Mouse (Mus musculus) intestine, embryonic 14.5 days (tissue): Measurements from ENCODE around the gene Sync. TPM values are rescaled to one million over a fixed set of nuclear protein-coding genes. Genes with fewer than 3 reads are reported as not detected.

Experiments used
- ATAC-seq: fragments of 200-750 bp; cut with Nextera tagmentation; replicated peaks from 2 replicates; pipeline ENCODE4 v1.8.0; 2017; ENCODE audit warnings: low read depth, moderate number of reproducible peaks, moderate TSS enrichment, moderate library complexity; ENCODE audit not compliant: low FRiP score, low TSS enrichment
- DNase-seq: peaks from one replicate; pipeline ENCODE4 v3.0.0-alpha.2; 2018; ENCODE audit warnings: low spot score
- H3K27ac ChIP-seq: fragments of 300-500 bp; sonication (generic); 2 replicates; pipeline ENCODE4 v1.5.1; 2014; ENCODE audit warnings: low read depth, mild to moderate bottlenecking, control low read depth
- H3K27me3 ChIP-seq: fragments of 300-500 bp; sonication (generic); replicated peaks from 2 replicates; pipeline ENCODE4 v1.6.1; 2014; ENCODE audit warnings: low read length, control low read depth; ENCODE audit not compliant: control insufficient read depth, insufficient read depth
- H3K36me3 ChIP-seq: fragments of 300-500 bp; sonication (generic); 2 replicates; pipeline ENCODE4 v1.6.1; 2014; ENCODE audit warnings: low read length, control low read depth; ENCODE audit not compliant: control insufficient read depth, insufficient read depth
- H3K4me1 ChIP-seq: fragments of 300-500 bp; sonication (generic); replicated peaks from 2 replicates; pipeline ENCODE4 v1.6.1; 2014; ENCODE audit warnings: low read length, control low read depth, mixed read lengths; ENCODE audit not compliant: control insufficient read depth, insufficient read depth
- H3K4me2 ChIP-seq: fragments of 300-500 bp; sonication (generic); 2 replicates; pipeline ENCODE4 v1.6.1; 2014; ENCODE audit warnings: low read length
- H3K4me3 ChIP-seq: fragments of 300-500 bp; sonication (generic); 2 replicates; pipeline ENCODE4 v1.5.1; 2014; ENCODE audit warnings: low read depth, low read length, control low read depth, mixed read lengths
- H3K9ac ChIP-seq: fragments of 300-500 bp; sonication (generic); 2 replicates; pipeline ENCODE4 v1.6.1; 2014; ENCODE audit warnings: mild to moderate bottlenecking, low read length
- H3K9me3 ChIP-seq: fragments of 300-500 bp; sonication (generic); 2 replicates; pipeline ENCODE4 v1.6.1; 2016; ENCODE audit warnings: low read length, control low read depth; ENCODE audit not compliant: control insufficient read depth
- WGBS: fragments of 180-500 bp; shearing (Covaris S2); extraction: QIAGEN DNeasy Blood & Tissue Kit; methylation state at CpG from one replicate; pipeline ENCODE4 v1.1.7; 2014; 5-methylcytosine and 5-hydroxymethylcytosine counted together
- polyA plus RNA-seq: library from polyadenylated mRNA; unstranded; fragments of >200 nt; fragmentation: Nextera tagmentation; extraction: Ambion mirVana; gene quantifications from 2 replicates; pipeline ENCODE4 v1.2.1, GENCODE M21; 2014

Sync gene
- polyA plus RNA-seq, 1 experiment from 2014 or later, result 1.3 TPM

DNA sequence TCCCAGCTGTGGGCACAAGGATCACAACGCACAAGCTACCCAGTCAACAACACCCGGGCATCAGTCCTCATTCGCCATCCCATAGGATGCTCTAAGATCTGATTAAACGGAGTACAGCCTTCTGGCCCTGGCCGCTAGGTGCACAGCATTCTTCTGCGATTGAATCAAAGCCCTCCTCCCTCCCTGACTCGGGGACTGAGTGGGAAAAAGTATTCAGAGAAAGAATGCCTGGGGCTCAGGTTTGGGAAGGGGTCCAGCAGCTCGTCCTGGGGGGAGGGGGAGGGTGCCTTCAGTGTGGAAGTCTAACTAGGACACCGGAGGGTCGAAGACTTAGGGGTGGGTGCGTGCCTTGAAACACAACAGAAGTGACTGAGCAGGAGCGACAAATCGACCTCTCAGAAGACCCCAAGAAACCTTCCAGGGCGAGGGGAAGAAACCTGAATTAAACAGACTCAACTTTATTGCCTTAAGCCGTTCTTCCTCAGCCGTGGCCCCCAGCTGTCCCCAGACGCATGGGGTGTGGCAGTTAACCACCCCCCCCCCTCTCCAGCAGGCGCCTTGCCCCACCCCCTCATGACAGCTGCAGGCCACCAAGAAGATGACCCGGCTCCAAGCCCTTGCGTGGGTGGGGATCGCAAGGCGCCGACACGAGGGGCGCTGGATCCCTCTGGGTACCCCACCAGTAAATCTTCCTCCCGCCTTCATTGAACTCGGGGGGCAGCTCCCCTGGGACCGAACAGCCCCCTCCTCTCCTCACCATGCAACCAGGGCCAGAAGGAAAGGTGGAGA, 540 bp upstream of the Sync start:
- Histone ChIP-seq H3K36me3 (no peaks in the 10 kb centered on the region), H3K9ac (peak overlapping the region; percentile 51), H3K9me3 (no peaks in the 10 kb centered on the region), H3K27ac (no peak overlapping the region), H3K4me2 (peak overlapping the region; percentile 100), H3K4me3 (peak overlapping the region; percentile 45), H3K4me1 (peaks cover 7% of the 10 kb centered on the region; the same call in 1 of the 2 replicates), H3K27me3 (peaks cover 17% of the 10 kb centered on the region)
- DNase-seq, result peak; percentile 69
- peak; percentile 46 for ATAC-seq
- 3% methylated on average over 28 of the region's 28 CpGs for WGBS

DNA sequence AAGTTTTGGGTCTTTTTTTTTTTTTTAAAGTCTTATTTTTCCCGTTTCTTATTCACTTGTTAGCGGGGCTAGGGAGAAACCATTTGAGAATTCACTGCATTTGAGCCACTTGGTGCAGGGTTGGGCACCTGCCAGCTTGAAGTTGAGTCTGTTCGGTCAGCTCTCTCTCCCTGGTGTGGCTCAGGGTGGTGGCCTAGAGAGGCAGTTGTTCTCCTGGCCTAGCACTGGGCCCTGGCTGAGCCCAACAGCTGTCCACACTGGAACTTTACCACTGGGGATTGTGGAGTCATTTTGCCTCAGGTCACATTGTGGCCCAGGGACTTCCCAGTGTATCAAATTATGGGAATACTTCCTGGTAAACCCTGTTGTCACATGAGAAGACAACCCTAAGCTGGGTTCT, 650 bp downstream of the Sync start:
- Histone ChIP-seq H3K4me3 (no peak overlapping the region; the same call in 1 of the 2 replicates), H3K36me3 (no peaks in the 10 kb centered on the region), H3K9me3 (no peaks in the 10 kb centered on the region), H3K4me2 (peak overlapping the region; percentile 100), H3K27me3 (peaks cover 17% of the 10 kb centered on the region), H3K9ac (no peak overlapping the region), H3K4me1 (peaks cover 7% of the 10 kb centered on the region; the same call in 1 of the 2 replicates), H3K27ac (no peak overlapping the region)
- WGBS, result 33% methylated on average over 3 of the region's 3 CpGs
- DNase-seq (no peak), ATAC-seq (no peak)

DNA sequence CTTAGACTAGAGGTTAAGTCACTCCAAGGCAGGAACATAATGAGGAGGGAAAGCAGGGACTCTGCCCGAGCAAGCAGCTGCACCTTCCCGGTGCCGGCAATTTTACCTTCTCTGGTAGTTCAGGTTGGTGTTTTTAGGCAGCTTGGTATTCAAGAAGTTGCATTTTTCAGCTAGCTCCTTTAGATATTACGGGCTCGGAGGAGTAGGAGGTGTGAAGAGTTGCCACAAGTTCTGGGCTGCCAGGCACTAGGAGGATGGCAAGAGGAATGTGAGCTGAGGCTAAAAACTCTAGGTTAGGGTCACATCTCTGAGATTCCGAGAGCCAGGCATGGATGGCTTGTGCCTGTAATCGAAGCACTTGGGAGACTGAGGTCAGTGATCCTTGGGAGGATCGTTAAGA, 2.3 kb downstream of the Sync start:
- DNase-seq (no peak), ATAC-seq (no peak)
- Histone ChIP-seq H3K9ac (no peak overlapping the region), H3K4me2 (no peak overlapping the region), H3K27ac (no peak overlapping the region), H3K4me3 (no peak overlapping the region), H3K27me3 (peaks cover 17% of the 10 kb centered on the region), H3K36me3 (no peaks in the 10 kb centered on the region), H3K9me3 (no peaks in the 10 kb centered on the region), H3K4me1 (peaks cover 7% of the 10 kb centered on the region; the same call in 1 of the 2 replicates)
- WGBS, result 86% methylated on average over 8 of the region's 8 CpGs

DNA sequence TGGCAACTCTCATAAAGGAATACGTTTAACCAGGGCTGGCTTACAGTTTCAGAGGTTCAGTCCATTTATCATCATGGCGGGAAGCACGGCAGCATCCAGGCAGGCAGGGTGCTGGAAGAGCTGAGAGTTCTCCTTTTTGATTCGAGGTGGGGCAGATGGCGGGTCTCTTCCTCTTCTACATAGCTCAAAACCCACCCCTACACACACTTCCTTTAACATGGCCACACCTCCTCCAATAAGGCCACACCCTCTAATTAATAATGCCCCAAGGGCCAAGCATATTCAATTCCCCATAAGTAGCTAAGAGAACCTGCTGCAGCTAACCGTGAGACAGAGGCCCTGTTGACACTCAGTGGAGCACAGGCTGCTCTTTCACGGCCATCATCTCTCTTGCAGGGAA, 5.4 kb downstream of the Sync start:
- Histone ChIP-seq H3K4me3 (no peak overlapping the region), H3K4me1 (no peaks in the 10 kb centered on the region), H3K9ac (no peak overlapping the region), H3K36me3 (no peaks in the 10 kb centered on the region), H3K27me3 (no peaks in the 10 kb centered on the region), H3K4me2 (no peak overlapping the region), H3K9me3 (no peaks in the 10 kb centered on the region), H3K27ac (no peak overlapping the region)
- WGBS, result 67% methylated on average over 7 of the region's 7 CpGs
- ATAC-seq, result no peak
- DNase-seq, result no peak

DNA sequence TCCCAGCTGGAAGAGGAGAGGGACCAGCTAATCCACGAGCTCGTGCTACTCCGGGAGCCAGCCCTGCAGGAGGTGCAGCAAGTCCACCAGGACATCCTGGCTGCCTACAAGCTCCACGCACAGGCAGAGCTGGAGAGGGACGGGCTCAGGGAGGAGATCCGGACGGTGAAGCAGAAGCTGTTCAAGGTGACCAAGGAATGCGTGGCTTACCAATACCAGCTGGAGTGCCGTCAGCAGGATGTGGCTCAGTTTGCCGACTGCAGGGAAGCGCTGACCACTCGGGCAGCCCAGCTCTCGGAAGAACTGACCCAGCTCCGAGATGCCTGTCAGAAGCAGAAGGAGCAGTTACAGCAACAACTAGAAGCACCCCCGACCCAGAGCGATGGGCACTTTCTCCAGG, 6.3 kb downstream of the Sync start:
- H3K27ac ChIP-seq, result no peak overlapping the region
- no peaks in the 10 kb centered on the region for H3K36me3 ChIP-seq
- H3K4me3 ChIP-seq, result no peak overlapping the region
- no peaks in the 10 kb centered on the region for H3K9me3 ChIP-seq
- DNase-seq, result no peak
- no peak overlapping the region for H3K9ac ChIP-seq
- no peak for ATAC-seq
- no peaks in the 10 kb centered on the region for H3K27me3 ChIP-seq
- H3K4me2 ChIP-seq, result peak overlapping the region; percentile 9; the same call in 1 of the 2 replicates
- 35% methylated on average over 16 of the region's 16 CpGs for WGBS
- H3K4me1 ChIP-seq, result peaks cover 4% of the 10 kb centered on the region

DNA sequence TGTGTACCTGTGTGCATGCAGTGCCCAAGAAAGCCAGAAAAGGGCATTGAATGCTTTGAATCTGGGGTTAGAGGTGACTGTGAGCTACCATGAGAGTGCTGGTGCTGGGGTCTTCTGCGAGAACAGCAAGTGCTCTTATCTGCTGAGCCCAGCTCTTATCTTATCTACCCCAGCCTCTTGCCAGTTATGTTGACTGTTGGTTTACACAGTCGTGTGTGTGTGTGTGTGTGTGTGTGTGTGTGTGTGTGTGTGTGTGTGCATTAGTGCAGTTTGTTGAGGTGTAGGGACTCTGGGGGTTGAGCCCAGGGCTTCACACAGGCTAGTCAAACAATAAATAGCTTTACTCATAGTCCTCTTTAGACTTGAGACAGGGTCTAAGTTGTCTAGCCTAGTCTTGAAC, 7.8 kb downstream of the Sync start:
- 52% methylated on average over 2 of the region's 2 CpGs for WGBS
- Histone ChIP-seq H3K36me3 (no peaks in the 10 kb centered on the region), H3K4me1 (peaks cover 4% of the 10 kb centered on the region), H3K9me3 (no peaks in the 10 kb centered on the region), H3K27ac (no peak overlapping the region), H3K9ac (no peak overlapping the region), H3K4me3 (no peak overlapping the region), H3K4me2 (no peak overlapping the region), H3K27me3 (no peaks in the 10 kb centered on the region)
- no peak for ATAC-seq
- no peak for DNase-seq

DNA sequence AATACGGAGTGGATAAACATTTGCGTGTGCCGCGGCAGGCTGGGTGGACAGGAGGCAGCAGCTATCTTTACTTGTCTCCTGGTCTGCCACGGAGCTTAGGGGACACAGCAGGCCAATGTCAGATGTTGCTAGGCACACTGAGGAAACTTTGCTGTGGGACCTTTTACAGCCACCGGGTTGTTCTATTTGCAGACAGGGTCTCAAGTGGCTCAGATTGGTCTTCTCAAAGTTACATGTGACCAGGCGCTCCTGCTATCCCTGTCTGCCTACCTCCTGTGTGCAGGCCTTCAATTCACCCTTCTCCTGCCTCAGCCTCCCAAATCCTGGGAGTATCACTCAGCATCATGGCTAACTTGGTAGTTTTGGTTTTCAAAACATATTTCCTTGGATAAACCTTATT, 8.6 kb downstream of the Sync start:
- Histone ChIP-seq H3K36me3 (no peaks in the 10 kb centered on the region), H3K9me3 (peaks cover 3% of the 10 kb centered on the region; the same call in 1 of the 2 replicates), H3K4me1 (peaks cover 4% of the 10 kb centered on the region), H3K27ac (no peak overlapping the region), H3K4me3 (no peak overlapping the region), H3K27me3 (no peaks in the 10 kb centered on the region), H3K9ac (no peak overlapping the region), H3K4me2 (no peak overlapping the region)
- DNase-seq, result no peak
- ATAC-seq, result no peak
- WGBS, result 67% methylated on average over 7 of the region's 7 CpGs

DNA sequence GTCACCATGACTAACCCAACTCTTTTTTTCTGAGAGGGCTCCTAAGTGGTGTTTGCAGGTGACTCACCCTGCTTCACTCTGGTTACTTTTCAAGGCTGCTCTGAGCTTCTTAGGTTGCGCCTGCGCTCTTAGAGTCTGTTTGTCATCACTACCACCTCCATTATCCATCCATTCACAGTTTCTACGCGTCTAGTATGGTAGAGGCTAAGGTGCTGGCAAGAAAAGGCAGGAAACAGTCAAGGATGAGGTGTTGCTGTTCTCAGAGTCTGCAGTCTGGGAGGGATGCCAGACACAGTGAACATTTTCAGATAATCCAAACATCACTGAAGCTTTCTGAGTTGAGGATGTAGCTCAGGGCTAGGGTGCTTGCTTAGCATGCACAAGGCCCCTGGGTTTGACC, 10.3 kb downstream of the Sync start:
- peak overlapping the region; percentile 70; the same call in 1 of the 2 replicates for H3K27ac ChIP-seq
- H3K4me1 ChIP-seq, result peaks cover 4% of the 10 kb centered on the region
- no peak overlapping the region for H3K4me3 ChIP-seq
- no peaks in the 10 kb centered on the region for H3K36me3 ChIP-seq
- peak; percentile 58; the same call in 1 of the 2 replicates for ATAC-seq
- no peaks in the 10 kb centered on the region for H3K27me3 ChIP-seq
- no peak for DNase-seq
- 50% methylated on average over 4 of the region's 4 CpGs for WGBS
- H3K9me3 ChIP-seq, result peaks cover 3% of the 10 kb centered on the region; the same call in 1 of the 2 replicates
- H3K4me2 ChIP-seq, result peak overlapping the region; percentile 13; the same call in 1 of the 2 replicates
- no peak overlapping the region for H3K9ac ChIP-seq

DNA sequence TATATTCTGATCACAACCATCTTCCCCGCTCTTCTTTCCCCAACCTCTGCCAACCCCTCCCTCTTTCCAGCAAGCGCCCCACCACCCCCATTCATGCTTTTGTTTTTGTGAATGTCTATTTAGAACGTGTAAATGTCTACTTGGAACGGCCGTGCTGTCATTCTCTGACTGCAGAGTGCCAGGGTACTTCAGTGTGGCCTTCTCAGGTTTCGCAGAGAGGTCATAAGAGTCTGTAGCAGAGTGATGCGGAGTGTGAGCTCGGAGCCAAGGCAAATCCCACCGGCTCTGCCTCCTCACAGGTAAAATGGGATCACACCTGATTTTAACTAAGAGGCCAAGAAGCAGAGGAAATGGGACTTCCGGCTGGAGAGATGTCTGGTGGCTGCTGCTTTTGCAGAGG, 11.7 kb downstream of the Sync start:
- no peak overlapping the region for H3K27ac ChIP-seq
- H3K9me3 ChIP-seq, result peaks cover 3% of the 10 kb centered on the region; the same call in 1 of the 2 replicates
- 50% methylated on average over 10 of the region's 10 CpGs for WGBS
- no peaks in the 10 kb centered on the region for H3K36me3 ChIP-seq
- H3K27me3 ChIP-seq, result no peaks in the 10 kb centered on the region
- H3K4me1 ChIP-seq, result peaks cover 4% of the 10 kb centered on the region
- no peak overlapping the region for H3K4me3 ChIP-seq
- no peak overlapping the region for H3K9ac ChIP-seq
- ATAC-seq (no peak), DNase-seq (no peak)
- no peak overlapping the region for H3K4me2 ChIP-seq
